13 mouse cellular contexts compared by ENCODE assay signal in genomic region chr5:120365950-120366467, GRCm38 (mm10).
DNase-seq lines count a peak whose midpoint lies in the region; ATAC-seq and TF ChIP-seq lines count a peak whose summit lies in the region.
"Had no signal": no experiment of that assay in that cellular context is flagged by ENCODE, and none has a peak within 500 bp of the region (broad histone marks: within the 10 kb centered on the region; RNA-seq: fewer than 3 reads in every experiment).

No protein-coding gene starts in this region.

- WGBS in forebrain, embryonic 14.5 days = 25% methylated on average over 10 of the region's 10 CpGs
- WGBS in hindbrain, embryonic 11.5 days = 39% methylated on average over 10 of the region's 10 CpGs
- WGBS in neural tube, embryonic 14.5 days = 14% methylated on average over 10 of the region's 10 CpGs
- 33% methylated on average over 10 of the region's 10 CpGs for WGBS in liver, embryonic 11.5 days

- intact Hi-C loops in left cerebral cortex, adult 2 months (cut with DNase I) = no loop called here

- no peaks in the 10 kb centered on the region for H3K27me3 ChIP-seq in forebrain, embryonic 14.5 days (replicated peaks; ENCODE audit: control insufficient read depth, insufficient read depth, low read length)
- H3K27me3 ChIP-seq in hindbrain, embryonic 11.5 days (ENCODE audit: control insufficient read depth, insufficient read depth, low read length) = no peaks in the 10 kb centered on the region
- H3K27me3 ChIP-seq in neural tube, embryonic 14.5 days (ENCODE audit: control insufficient read depth, insufficient read depth, low read length) = no peaks in the 10 kb centered on the region
- peaks cover 12% of the 10 kb centered on the region for H3K27me3 ChIP-seq in liver, embryonic 11.5 days (replicated peaks; ENCODE audit: control insufficient read depth, insufficient read depth, low read length)

- no peak for TF ChIP-seq CTCF in left cerebral cortex, adult 2 months (IDR thresholded peaks at IDR 0.05)

- H3K9me3 ChIP-seq in forebrain, embryonic 14.5 days (replicated peaks; ENCODE audit: control insufficient read depth, low read length) = no peaks in the 10 kb centered on the region
- H3K9me3 ChIP-seq in hindbrain, embryonic 11.5 days (ENCODE audit: control insufficient read depth, low read length) = no peaks in the 10 kb centered on the region
- no peaks in the 10 kb centered on the region for H3K9me3 ChIP-seq in neural tube, embryonic 14.5 days (ENCODE audit: control insufficient read depth, low read length)
- H3K9me3 ChIP-seq in liver, embryonic 11.5 days (ENCODE audit: control insufficient read depth, low read length) = no peaks in the 10 kb centered on the region
- H3K9me3 ChIP-seq: liver, embryonic 13.5 days had no signal

- peak overlapping the region; percentile 15; the same call in 1 of the 2 replicates for H3K4me2 ChIP-seq in forebrain, embryonic 14.5 days (ENCODE audit: low read length)
- H3K4me2 ChIP-seq in hindbrain, embryonic 11.5 days (replicated peaks; ENCODE audit: low read depth, low read length) = no peak overlapping the region
- H3K4me2 ChIP-seq in neural tube, embryonic 14.5 days (ENCODE audit: low read depth, low read length) = no peak overlapping the region
- no peak overlapping the region for H3K4me2 ChIP-seq in liver, embryonic 11.5 days
- H3K4me2 ChIP-seq: liver, embryonic 13.5 days had no signal

- H3K4me1 ChIP-seq in forebrain, embryonic 14.5 days (ENCODE audit: control insufficient read depth, insufficient read depth, low read length) = peaks cover 4% of the 10 kb centered on the region; the same call in 1 of the 2 replicates
- no peaks in the 10 kb centered on the region for H3K4me1 ChIP-seq in hindbrain, embryonic 11.5 days (replicated peaks; ENCODE audit: control insufficient read depth, insufficient read depth, low read length)
- H3K4me1 ChIP-seq in neural tube, embryonic 14.5 days (ENCODE audit: control insufficient read depth, insufficient read depth, low read length) = peaks cover 10% of the 10 kb centered on the region; the same call in 1 of the 2 replicates
- no peaks in the 10 kb centered on the region for H3K4me1 ChIP-seq in liver, embryonic 11.5 days (replicated peaks; ENCODE audit: control insufficient read depth, insufficient read depth, low read length)
- H3K4me1 ChIP-seq: liver, embryonic 13.5 days had no signal

- H3K4me3 ChIP-seq in forebrain, embryonic 14.5 days (ENCODE audit: low read depth, low read length) = no peak overlapping the region
- no peak overlapping the region for H3K4me3 ChIP-seq in hindbrain, embryonic 11.5 days (ENCODE audit: low read depth, low read length)
- no peak overlapping the region for H3K4me3 ChIP-seq in left cerebral cortex, adult 2 months
- H3K4me3 ChIP-seq in neural tube, embryonic 14.5 days (ENCODE audit: low read depth, low read length) = no peak overlapping the region
- H3K4me3 ChIP-seq in liver, embryonic 11.5 days (ENCODE audit: low read depth, low read length) = no peak overlapping the region
- H3K4me3 ChIP-seq: liver, embryonic 13.5 days had no signal

- peak; percentile 87 for ATAC-seq in forebrain, embryonic 14.5 days
- 0 out of 2 replicates have a peak, but pooled peaks have one; percentile 17 for ATAC-seq in hindbrain, embryonic 11.5 days (ENCODE audit: low FRiP score)
- peak; percentile 72 for ATAC-seq in neural tube, embryonic 14.5 days (ENCODE audit: low read depth)
- ATAC-seq in liver, embryonic 11.5 days (replicated peaks; ENCODE audit: low FRiP score) = no peak

- DNase-seq in forebrain, embryonic 14.5 days (ENCODE audit: low spot score) = peak; percentile 80
- DNase-seq in hindbrain, embryonic 11.5 days (ENCODE audit: low spot score) = peak; percentile 33
- DNase-seq in left cerebral cortex, adult 2 months (ENCODE audit: extremely low spot score in 1 of 2, low spot score in 2 of 2) = peak in 1 of 2 experiments; percentile 24
- no peak for DNase-seq in heart, postnatal 4 days
- DNase-seq in kidney, adult 9 months = no peak
- DNase-seq in liver, embryonic 11.5 days (ENCODE audit: low spot score) = no peak
- DNase-seq: cerebellum, adult 11-12 months; gastrocnemius, postnatal 36 days; kidney, postnatal 4 days; liver, embryonic 13.5 days; retina, postnatal 1 day; thymus, adult 2 months had no signal

- H3K9ac ChIP-seq in forebrain, embryonic 14.5 days (ENCODE audit: low read length) = peak overlapping the region; percentile 32; the same call in 1 of the 2 replicates
- H3K9ac ChIP-seq in hindbrain, embryonic 11.5 days (ENCODE audit: low read depth, low read length) = no peak overlapping the region
- H3K9ac ChIP-seq in neural tube, embryonic 14.5 days (replicated peaks; ENCODE audit: low read depth, low read length) = no peak overlapping the region
- H3K9ac ChIP-seq in liver, embryonic 11.5 days (ENCODE audit: low read depth, low read length) = no peak overlapping the region
- H3K9ac ChIP-seq: liver, embryonic 13.5 days had no signal

- H3K27ac ChIP-seq in forebrain, embryonic 14.5 days (ENCODE audit: low read depth, low read length) = peak overlapping the region; percentile 71
- H3K27ac ChIP-seq in hindbrain, embryonic 11.5 days (ENCODE audit: low read depth, low read length) = peak overlapping the region; percentile 73
- H3K27ac ChIP-seq in left cerebral cortex, adult 2 months = peak overlapping the region; percentile 11; the same call in 1 of the 2 replicates
- peak overlapping the region; percentile 62 for H3K27ac ChIP-seq in neural tube, embryonic 14.5 days (ENCODE audit: low read depth, low read length)
- H3K27ac ChIP-seq in liver, embryonic 11.5 days (ENCODE audit: low read depth, low read length) = no peak overlapping the region
- H3K27ac ChIP-seq: liver, embryonic 13.5 days had no signal

- H3K36me3 ChIP-seq in forebrain, embryonic 14.5 days (ENCODE audit: control insufficient read depth, insufficient read depth, low read length) = no peaks in the 10 kb centered on the region
- H3K36me3 ChIP-seq in hindbrain, embryonic 11.5 days (ENCODE audit: control insufficient read depth, insufficient read depth, low read length) = no peaks in the 10 kb centered on the region
- H3K36me3 ChIP-seq in neural tube, embryonic 14.5 days (ENCODE audit: control insufficient read depth, insufficient read depth, low read length) = no peaks in the 10 kb centered on the region
- no peaks in the 10 kb centered on the region for H3K36me3 ChIP-seq in liver, embryonic 11.5 days (ENCODE audit: control insufficient read depth, insufficient read depth, low read length)
- H3K36me3 ChIP-seq: liver, embryonic 13.5 days had no signal

Comparison
In these comparisons a context has a peak if more than half of its experiments do, and no peak if none do; other contexts are left out.
1. DNase-seq: peak in forebrain, embryonic 14.5 days (single experiment) and hindbrain, embryonic 11.5 days (single experiment); none in heart, postnatal 4 days (single experiment), kidney, adult 9 months (single experiment) and liver, embryonic 11.5 days (single experiment).